Mouse (Mus musculus): ENCODE data around the gene Hk3. TPM values are rescaled to one million over a fixed set of nuclear protein-coding genes. Genes with fewer than 3 reads are reported as not detected.

Gene Hk3
- 1 to 10 TPM; 1.1 to 1.9 TPM for polyA plus RNA-seq (2017; shearing (Covaris generic))

GRCm38 (mm10) chr13:55021194-55021779 lies at the start of gene Hk3:
Hk3 (minus strand) TSS chr13:55021385.

Other genes starting within 250 kb of the Hk3 start
- gene Eif4e1b, start 237.4 kb downstream of the Hk3 start, polyA plus RNA-seq (2017; shearing (Covaris generic)), result not detected
- 10 to 100 TPM in 1 of 2 experiments, 1 to 10 TPM in 1; 8.9 to 13.2 TPM for gene Tspan17, start 232.0 kb downstream of the Hk3 start, polyA plus RNA-seq (2017; shearing (Covaris generic))
- 1 to 10 TPM; 2.3 to 5.0 TPM for gene Unc5a, start 72.0 kb downstream of the Hk3 start, polyA plus RNA-seq (2017; shearing (Covaris generic))
- 10 to 100 TPM; 68.0 to 80.8 TPM for gene Uimc1, start 78.9 kb upstream of the Hk3 start, polyA plus RNA-seq (2017; shearing (Covaris generic))
- 10 to 100 TPM; 30.6 to 35.8 TPM for gene Zfp346, start 83.9 kb upstream of the Hk3 start, polyA plus RNA-seq (2017; shearing (Covaris generic))
- gene Gm17617, start 112.2 kb upstream of the Hk3 start, polyA plus RNA-seq (2017; shearing (Covaris generic)), result not detected
- not detected for gene Fgfr4, start 131.3 kb upstream of the Hk3 start, polyA plus RNA-seq (2017; shearing (Covaris generic))
- gene Nsd1, start 188.4 kb upstream of the Hk3 start, polyA plus RNA-seq (2017; shearing (Covaris generic)), result 10 to 100 TPM; 61.8 to 69.0 TPM

Data from inflammation-experienced regulatory T-cells (primary cell).